Mouse (Mus musculus) gastrocnemius, adult 2 months (tissue): ENCODE measurements at regions not wholly inside any gene's neighbourhood (a gene's known extent, or its start where the extent isn't known, plus 50 kb on each side); places are given as distances from the start of the nearest gene placed in this dataset.
A peak's percentile ranks its signal among the peaks of the same experiment; 100 is the strongest.

Experiments used
- DNase-seq: peaks from one replicate; pipeline ENCODE4 v3.0.0; 2022
- H3K27ac ChIP-seq: fragments of 200-600 bp; 2 replicates; pipeline ENCODE4 v1.8.1; 2022; ENCODE audit warnings: mild to moderate bottlenecking
- H3K4me3 ChIP-seq: fragments of 200-600 bp; 2 replicates; pipeline ENCODE4 v1.8.1; 2022; ENCODE audit warnings: mild to moderate bottlenecking, moderate library complexity
- CTCF ChIP-seq: fragments of 200-600 bp; IDR thresholded peaks from 2 replicates; pipeline ENCODE4 v1.8.1; 2022; ENCODE audit warnings: antibody characterized with exemption, mild to moderate bottlenecking, moderate library complexity
- intact Hi-C: fragments of 180-260 bp; cut with DNase I; formaldehyde crosslinking; loops from one replicate; pipeline ENCODE4 v1.15.1; 2025

DNA sequence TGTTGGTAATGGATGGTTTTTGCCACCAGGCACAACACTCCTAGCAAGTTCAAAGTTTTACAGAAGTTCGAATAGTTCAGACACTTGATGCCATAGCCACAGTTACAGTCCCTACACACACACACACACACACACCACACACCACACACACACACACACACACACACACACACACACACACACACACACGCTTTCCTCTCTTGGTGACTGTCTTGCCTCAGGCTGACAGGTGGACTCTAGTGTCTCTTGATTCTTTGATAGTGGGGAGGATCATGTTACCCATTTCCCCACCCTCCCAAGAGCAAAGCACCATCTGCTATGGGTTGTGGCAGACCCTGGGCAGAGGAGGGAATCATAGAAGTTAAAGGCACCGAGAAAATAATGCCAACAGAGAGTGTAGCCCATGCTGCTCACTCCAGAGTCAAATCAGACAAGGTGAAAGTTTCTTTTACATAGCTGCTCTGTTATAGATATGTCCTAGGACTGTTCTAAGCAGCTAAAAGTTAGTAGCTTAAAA, 75.9 kb downstream of the Klhl25 start:
- intact Hi-C loops, result loop anchor here (10.0 kb wide), 1 partner anchor 301 kb away; the partner anchor contains the start of gene Agbl1
- no peak overlapping the region for H3K27ac ChIP-seq
- no peak for TF ChIP-seq CTCF
- H3K4me3 ChIP-seq, result no peak overlapping the region
- no peak for DNase-seq

DNA sequence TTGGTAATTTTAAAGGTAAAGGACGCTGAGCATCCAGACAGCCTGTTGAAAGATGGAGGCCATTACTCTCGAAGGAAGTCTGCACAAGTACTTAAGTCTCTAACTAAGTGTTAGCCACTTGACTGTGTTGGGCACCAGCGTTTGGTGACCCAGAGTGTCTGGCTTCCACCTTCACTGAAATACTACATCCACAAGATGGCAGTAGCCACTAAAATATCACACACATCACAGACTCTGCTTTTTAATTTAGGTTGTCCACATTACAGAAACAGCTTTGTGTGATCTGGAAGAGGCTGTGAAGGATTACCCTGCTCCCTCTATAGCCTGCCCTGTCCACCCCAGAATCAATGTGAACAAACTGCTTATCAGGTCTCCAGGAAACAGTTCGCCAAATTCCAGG, 79.4 kb downstream of the Klhl25 start:
- peak; percentile 71 for TF ChIP-seq CTCF
- DNase-seq, result no peak
- intact Hi-C loops, result loop anchor here (1.0 to 10.0 kb wide), 2 partner anchors 297 to 427 kb away; partner anchors contain the start of gene Agbl1

DNA sequence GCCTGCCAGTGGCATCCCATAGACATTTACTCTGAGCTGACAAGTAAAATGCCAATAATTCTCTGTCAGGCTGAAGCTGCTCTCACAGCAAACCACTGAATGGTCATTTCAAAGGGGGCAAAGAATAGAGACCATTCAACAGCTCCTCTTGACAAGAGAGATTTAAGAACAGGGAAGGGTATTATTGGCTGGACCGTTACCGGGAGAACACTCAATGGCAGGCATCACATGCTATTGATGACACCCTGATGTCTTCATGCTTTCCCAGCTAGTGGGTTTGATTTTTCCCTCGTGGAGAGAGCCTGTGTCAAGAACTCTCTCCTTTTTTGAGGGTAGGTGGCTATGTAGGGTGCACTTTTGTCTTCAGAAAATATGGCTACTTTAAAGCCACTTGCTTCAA, 95.7 kb downstream of the Klhl25 start:
- no peak overlapping the region for H3K4me3 ChIP-seq
- no peak overlapping the region for H3K27ac ChIP-seq
- no peak for DNase-seq
- intact Hi-C loops, result no loop called here
- TF ChIP-seq CTCF, result no peak

More for the DNA sequence above, 79.4 kb downstream of the Klhl25 start:
- Histone ChIP-seq H3K4me3 (no peak overlapping the region), H3K27ac (no peak overlapping the region)

DNA sequence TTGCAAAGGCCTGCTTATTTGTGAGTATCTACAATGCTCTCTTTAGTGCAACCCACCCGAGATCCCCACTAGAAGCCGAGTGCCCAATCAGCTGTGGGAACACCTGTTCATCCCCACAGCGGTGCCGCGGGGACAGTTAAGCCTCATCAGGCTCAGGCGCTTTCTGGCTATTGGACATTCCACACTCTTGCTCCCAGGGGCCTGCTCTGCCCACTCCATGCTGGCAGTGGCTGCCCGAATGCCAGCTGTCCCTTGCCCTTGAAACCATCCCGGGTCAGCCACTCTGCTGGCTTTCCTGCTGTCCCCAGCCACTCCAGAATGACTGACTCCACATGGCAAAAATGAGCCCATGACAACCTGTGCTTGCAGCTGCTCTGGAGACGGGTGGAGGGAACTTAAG, 107.6 kb downstream of the Klhl25 start:
- Histone ChIP-seq H3K27ac (peak overlapping the region; percentile 56), H3K4me3 (no peak overlapping the region)
- DNase-seq, result peak; percentile 54
- intact Hi-C loops, result loop anchor here (10.0 kb wide), 1 partner anchor 269 kb away; the partner anchor contains the start of gene Agbl1
- no peak for TF ChIP-seq CTCF

DNA sequence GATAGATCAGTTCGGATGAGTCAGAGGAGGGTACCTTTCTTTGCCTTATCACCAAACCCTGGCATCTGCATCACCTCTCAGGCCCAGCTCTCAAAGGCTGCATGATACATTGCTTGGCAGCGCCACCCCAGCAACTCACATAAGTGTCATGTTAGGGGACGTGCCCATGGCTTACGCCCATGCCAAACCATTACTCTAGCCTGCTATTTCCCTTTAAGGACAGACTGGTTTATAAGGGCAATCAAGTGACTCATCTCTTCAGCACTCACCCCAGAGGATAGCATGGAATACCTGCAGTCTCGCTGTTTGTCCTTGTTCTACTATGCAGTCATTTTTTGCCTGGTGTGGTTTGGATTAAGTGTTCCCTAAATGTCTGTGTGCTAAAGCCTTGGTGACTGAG, 109.3 kb downstream of the Klhl25 start:
- no peak for TF ChIP-seq CTCF

DNA sequence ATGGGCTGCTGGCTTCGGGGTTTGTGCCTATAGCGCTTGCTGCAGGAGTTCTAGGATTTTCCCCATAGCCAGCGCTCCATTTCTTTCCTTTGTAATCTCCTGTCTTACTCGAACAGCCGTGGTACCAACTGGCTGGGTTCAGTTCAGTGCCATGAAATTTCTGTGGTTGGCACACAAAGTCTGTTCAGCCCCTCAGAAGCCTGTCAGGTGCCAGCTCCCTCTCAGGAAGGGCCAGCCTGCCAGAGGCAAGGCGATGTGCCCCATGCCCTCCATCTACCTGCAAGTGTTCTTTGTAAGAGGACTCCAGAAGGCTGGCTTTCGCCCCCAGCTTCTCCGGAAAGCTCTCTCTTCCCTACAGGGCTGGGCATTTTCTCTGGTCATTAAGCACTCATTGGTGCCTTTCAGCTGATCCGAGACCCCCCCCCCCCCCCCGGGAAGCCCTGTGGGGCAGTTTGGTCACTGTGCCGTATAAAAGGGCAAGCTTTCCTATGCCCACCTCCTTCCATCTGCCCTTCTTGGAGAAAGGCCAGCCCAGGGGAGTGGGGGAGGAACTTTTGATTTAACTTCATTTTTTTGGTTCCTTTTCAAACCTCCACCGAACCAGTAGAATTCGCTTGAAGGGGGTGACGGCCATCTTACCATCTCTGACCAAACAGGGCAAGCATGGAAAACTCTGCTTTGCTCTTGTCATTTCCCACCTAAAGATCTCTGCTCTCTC, 112.0 kb downstream of the Klhl25 start:
- no peak for TF ChIP-seq CTCF
- Histone ChIP-seq H3K27ac (no peak overlapping the region), H3K4me3 (no peak overlapping the region)
- no peak for DNase-seq
- intact Hi-C loops, result loop anchor here (10.0 kb wide), 1 partner anchor 265 kb away; the partner anchor contains the start of gene Agbl1

More for the DNA sequence above, 109.3 kb downstream of the Klhl25 start:
- intact Hi-C loops, result loop anchor here (10.0 kb wide), 1 partner anchor 267 kb away; the partner anchor contains the start of gene Agbl1
- DNase-seq, result no peak
- Histone ChIP-seq H3K27ac (0 out of 2 replicates have a peak overlapping the region, but pooled peaks have one; percentile 28), H3K4me3 (no peak overlapping the region)

DNA sequence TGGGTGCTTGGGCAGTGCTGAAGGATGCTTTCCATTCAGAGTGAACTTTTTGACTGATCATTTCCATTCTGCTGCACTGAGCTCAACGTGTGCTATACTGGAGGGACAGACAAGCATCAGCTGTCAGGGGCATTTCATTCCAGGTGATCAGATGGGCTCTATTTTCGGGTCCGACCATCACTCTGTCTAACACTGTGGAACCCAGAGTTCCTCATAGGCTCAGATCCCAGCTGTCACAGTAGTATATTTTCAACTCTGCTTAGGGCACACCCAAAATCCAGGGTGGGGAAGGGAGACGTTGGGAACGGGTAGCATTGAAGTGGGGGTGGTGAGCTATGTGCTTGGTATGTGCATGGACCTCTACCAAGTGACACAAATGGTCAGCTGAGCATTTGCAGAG, 120.1 kb downstream of the Klhl25 start:
- no peak for TF ChIP-seq CTCF
- no peak overlapping the region for H3K27ac ChIP-seq
- no peak overlapping the region for H3K4me3 ChIP-seq
- DNase-seq, result no peak
- intact Hi-C loops, result no loop called here

DNA sequence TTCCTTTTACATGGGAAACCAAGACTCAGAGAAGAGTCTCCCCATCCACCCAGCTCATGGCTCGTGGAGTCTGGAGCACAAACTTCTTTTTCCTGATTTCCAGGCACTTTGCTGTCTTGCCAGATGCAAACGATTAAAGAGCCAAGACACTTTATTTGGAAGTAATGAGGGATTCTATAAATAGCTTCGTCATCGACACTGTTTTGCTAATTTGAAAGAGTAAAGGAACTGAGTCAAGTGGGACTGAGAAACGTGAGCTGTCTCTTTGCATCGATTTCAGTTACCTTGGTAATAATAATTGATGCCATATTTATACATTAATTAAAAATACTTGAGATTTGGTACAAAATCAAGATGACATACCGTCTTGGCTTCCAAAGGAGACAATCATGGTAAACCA, 122.8 kb downstream of the Klhl25 start:
- intact Hi-C loops, result no loop called here

DNA sequence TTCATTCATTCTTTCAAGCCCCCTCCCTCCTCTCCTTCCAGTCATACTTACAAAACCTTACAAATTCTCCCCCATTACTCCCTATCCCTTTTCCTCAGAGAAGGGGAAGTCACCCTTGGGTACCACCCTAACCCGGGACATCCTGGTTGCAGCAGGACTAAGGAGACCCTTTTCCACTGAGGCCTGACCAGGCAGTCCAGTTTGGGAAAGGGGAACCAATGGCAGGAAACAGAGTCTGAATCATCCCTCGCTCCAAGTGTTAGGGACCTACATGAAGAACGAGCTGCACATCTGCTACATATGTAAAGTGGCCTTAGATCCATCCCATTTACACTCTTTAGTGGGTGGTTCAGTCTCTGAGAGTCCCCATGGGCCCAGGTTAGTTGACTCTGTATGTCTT, 123.6 kb downstream of the Klhl25 start:
- Histone ChIP-seq H3K27ac (no peak overlapping the region), H3K4me3 (no peak overlapping the region)
- no peak for TF ChIP-seq CTCF
- no peak for DNase-seq
- intact Hi-C loops, result no loop called here

More for the DNA sequence above, 122.8 kb downstream of the Klhl25 start:
- no peak for TF ChIP-seq CTCF
- H3K4me3 ChIP-seq, result no peak overlapping the region
- no peak for DNase-seq
- no peak overlapping the region for H3K27ac ChIP-seq

DNA sequence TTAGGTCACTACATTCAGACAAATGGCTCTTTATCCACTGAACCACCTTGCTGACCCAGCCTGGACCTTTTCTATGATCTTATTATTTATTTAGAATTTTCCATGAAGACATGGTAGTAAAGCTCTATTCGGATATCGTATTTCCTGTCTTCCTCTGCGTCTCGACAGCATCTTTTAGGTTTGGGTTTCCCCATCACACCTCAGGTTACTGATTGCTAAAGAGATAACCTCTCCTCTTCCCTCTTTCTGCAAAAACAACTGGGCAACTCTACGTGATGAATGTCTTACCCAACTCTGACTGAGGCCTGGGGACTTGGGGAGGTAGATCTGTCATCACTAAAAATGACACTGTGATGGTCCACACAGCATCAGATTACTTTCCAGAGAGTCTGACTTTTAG, 133.4 kb downstream of the Klhl25 start:
- no peak for TF ChIP-seq CTCF
- no peak for DNase-seq
- intact Hi-C loops, result no loop called here

DNA sequence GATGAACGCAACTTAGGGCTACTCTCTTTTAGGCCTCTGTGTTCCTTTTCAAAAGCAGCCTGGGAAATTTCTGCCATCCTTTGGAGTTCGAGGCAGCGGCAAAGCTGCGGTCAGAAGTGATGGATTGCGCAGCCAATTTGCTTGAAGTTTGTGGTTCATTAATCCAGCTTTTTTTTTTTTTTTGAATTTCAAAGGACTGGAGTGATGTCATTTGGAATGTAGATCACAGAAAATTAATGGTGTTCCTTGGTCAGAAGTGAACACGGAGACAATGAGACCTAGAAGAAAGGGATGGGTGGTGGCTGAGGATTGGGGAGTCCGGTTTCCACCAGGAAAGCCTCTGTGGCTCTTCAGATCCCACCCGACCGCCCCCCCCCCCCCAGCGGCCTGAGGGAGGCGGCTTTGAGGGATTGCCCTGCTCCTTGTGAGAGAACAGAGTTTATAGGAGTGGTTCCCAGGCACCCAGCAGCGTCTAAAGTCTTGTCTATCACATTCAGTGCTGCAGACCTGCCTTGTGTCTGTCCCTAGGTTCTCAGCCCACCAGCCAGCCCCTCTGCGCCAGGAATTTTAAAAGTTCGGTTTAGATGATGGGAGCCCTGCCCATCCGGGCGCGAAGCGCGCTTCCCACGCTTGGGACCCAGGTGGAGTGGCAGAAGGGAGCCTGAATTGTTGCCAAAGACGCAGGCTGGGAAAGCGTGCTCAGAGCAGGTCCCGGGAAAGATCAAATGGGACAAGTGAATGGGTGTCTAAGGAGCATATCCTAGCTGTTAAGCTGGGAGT, 135.1 kb downstream of the Klhl25 start:
- DNase-seq, result no peak
- Histone ChIP-seq H3K4me3 (no peak overlapping the region), H3K27ac (no peak overlapping the region)
- intact Hi-C loops, result no loop called here
- TF ChIP-seq CTCF, result no peak

More for the DNA sequence above, 133.4 kb downstream of the Klhl25 start:
- Histone ChIP-seq H3K4me3 (no peak overlapping the region), H3K27ac (no peak overlapping the region)

DNA sequence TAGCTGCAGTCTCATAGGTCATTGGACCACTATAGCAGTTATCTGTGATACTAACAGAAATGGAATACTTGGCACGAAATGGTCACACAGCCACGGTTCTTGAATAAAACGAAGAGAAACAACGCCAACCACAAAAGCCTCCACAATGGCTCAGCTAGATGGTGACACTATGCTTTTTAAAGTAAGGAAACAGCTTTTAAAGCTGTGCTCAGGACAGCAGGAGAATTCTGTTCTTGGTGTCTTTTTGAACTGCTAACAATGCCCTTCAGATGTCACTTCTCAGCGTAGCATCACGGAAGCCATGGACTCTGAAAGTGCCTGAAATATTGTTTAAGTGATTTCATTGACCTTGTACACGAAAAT, 135.7 kb downstream of the Klhl25 start:
- H3K4me3 ChIP-seq, result no peak overlapping the region
- no peak for TF ChIP-seq CTCF
- DNase-seq, result no peak
- intact Hi-C loops, result no loop called here
- H3K27ac ChIP-seq, result no peak overlapping the region

DNA sequence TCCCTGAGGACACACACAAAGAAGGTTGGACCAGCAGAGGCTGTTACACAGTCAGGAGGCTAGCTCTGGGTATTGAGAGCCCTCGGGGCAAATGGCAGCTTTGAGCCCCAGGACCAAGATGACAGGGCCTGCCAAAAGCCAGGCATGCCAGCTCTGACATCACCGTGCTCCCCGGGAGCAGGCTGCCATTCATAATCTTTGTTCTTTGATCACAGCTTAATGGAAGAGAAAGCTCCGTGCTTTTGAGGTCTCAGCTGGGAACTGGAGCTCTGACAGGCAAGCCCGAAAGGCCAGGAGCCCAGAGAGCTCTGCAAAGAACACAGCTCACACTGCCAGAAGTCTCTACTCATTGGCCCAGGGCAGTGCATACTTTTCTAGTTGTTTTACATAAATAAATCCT, 150.7 kb downstream of the Klhl25 start:
- no peak for TF ChIP-seq CTCF
- Histone ChIP-seq H3K4me3 (no peak overlapping the region), H3K27ac (no peak overlapping the region)
- DNase-seq, result no peak
- intact Hi-C loops, result no loop called here
